Mouse (Mus musculus) embryonic fibroblast, embryonic 13.5 days (primary cell): ENCODE measurements around the gene Bcar3. TPM values are rescaled to one million over a fixed set of nuclear protein-coding genes. Genes with fewer than 3 reads are reported as not detected.

Source experiments
- H3K27ac ChIP-seq: 2 replicates; pipeline ENCODE4 v1.5.1; 2012; ENCODE audit warnings: low read length, control low read depth, inconsistent platforms; ENCODE audit not compliant: insufficient read depth
- H3K4me1 ChIP-seq: 2 replicates; pipeline ENCODE4 v1.6.1; 2011; ENCODE audit warnings: low read length; ENCODE audit not compliant: control insufficient read depth, insufficient read depth
- H3K4me3 ChIP-seq: 2 replicates; pipeline ENCODE4 v1.5.1; 2011; ENCODE audit warnings: mild to moderate bottlenecking, control low read depth, low read length; ENCODE audit not compliant: insufficient read depth
- CTCF ChIP-seq: IDR thresholded peaks from 2 replicates; pipeline ENCODE4 v1.5.1; 2011; ENCODE audit warnings: mild to moderate bottlenecking, control low read depth, low read length, moderate library complexity, borderline replicate concordance; ENCODE audit not compliant: insufficient read depth
- POLR2A ChIP-seq: IDR thresholded peaks from 2 replicates; pipeline ENCODE4 v1.6.1; 2011; ENCODE audit warnings: low read depth, mild to moderate bottlenecking, control low read depth, low read length, moderate library complexity
- polyA plus RNA-seq: library from polyadenylated mRNA; stranded (reverse); fragments of >200 nt; gene quantifications from 2 replicates; pipeline ENCODE4 v1.2.4, GENCODE M21; 2011; ENCODE audit warnings: low read depth; ENCODE audit not compliant: missing spikeins, insufficient read length

Bcar3 gene
- polyA plus RNA-seq, 1 experiment = 4.2 TPM

- Histone ChIP-seq H3K4me3 (no peak overlapping the region), H3K4me1 (peaks cover 18% of the 10 kb centered on the region; the same call in 1 of the 2 replicates), H3K27ac (peak overlapping the region; percentile 30)
- TF ChIP-seq POLR2A = no peak
- TF ChIP-seq CTCF = no peak
Measured at GRCm38 (mm10) chr3:122348677-122349076, 54.7 kb downstream of the Bcar3 start.

- no peak for TF ChIP-seq CTCF
- Histone ChIP-seq H3K4me1 (peaks cover 11% of the 10 kb centered on the region; the same call in 1 of the 2 replicates), H3K4me3 (no peak overlapping the region), H3K27ac (no peak overlapping the region)
Measured at GRCm38 (mm10) chr3:122352801-122353200, 58.9 kb downstream of the Bcar3 start.

GRCm38 (mm10) chr3:122359426-122359825 lies 65.5 kb downstream of the Bcar3 start:
- no peak for TF ChIP-seq POLR2A
- TF ChIP-seq CTCF = no peak
- Histone ChIP-seq H3K4me1 (no peaks in the 10 kb centered on the region; the same call in 1 of the 2 replicates), H3K4me3 (no peak overlapping the region), H3K27ac (no peak overlapping the region)

DNA sequence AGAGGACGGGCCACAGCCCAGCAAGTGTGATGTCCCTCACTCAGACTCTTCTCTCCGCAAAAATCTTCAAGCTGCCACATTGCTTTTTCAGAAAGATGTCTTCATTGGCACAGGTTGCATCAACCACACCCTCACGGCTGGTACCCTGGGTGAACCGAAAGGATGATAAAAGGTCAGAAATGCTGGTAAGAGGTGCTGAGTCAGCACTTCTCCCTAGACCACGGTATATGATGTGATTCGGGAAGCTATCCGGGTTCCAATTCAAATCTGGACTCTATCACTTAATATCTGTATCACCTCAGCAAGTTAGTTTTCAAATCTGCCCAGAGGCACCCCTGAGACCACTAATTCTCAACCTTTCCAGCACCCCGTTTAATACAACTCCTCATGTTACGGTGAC lies 66.0 kb downstream of the Bcar3 start:
- no peak for TF ChIP-seq POLR2A
- no peak for TF ChIP-seq CTCF
- Histone ChIP-seq H3K4me3 (no peak overlapping the region), H3K4me1 (peaks cover 4% of the 10 kb centered on the region), H3K27ac (no peak overlapping the region)

DNA sequence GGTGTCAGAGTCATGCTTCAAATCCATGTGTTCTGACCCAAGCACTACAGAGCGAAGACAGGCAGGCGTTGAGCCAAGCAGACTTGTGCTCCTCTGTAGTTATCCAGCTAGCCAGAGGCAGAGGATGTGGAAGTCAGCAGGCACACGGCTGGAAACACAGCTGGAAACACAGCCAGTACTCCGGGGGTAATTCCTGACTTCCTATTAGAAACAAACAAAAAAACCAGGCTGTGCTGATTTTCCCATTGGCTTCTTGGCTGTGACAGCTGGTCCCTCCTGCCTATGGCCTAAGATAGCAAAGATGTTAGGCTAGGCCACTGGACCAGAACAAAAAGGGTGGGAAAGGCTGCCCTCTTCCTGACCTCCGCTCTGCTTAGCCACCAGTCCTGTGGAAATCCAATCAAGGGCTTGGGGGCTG lies 66.8 kb downstream of the Bcar3 start:
- no peak for TF ChIP-seq CTCF
- Histone ChIP-seq H3K4me3 (no peak overlapping the region), H3K27ac (no peak overlapping the region), H3K4me1 (peaks cover 7% of the 10 kb centered on the region)

GRCm38 (mm10) chr3:122362719-122363118 lies 68.8 kb downstream of the Bcar3 start:
- TF ChIP-seq POLR2A (no peak), CTCF (no peak)
- Histone ChIP-seq H3K4me1 (peaks cover 7% of the 10 kb centered on the region), H3K4me3 (no peak overlapping the region), H3K27ac (no peak overlapping the region)

- peaks cover 7% of the 10 kb centered on the region for H3K4me1 ChIP-seq
- peak overlapping the region; percentile 98 for H3K27ac ChIP-seq
- no peak overlapping the region for H3K4me3 ChIP-seq
- TF ChIP-seq CTCF = no peak
- no peak for TF ChIP-seq POLR2A
Measured at GRCm38 (mm10) chr3:122364565-122364964, 70.6 kb downstream of the Bcar3 start.

GRCm38 (mm10) chr3:122365326-122365725 lies 71.4 kb downstream of the Bcar3 start:
- TF ChIP-seq POLR2A = no peak
- no peak for TF ChIP-seq CTCF
- peak overlapping the region; percentile 98 for H3K27ac ChIP-seq
- peaks cover 7% of the 10 kb centered on the region for H3K4me1 ChIP-seq
- H3K4me3 ChIP-seq = no peak overlapping the region

- Histone ChIP-seq H3K4me3 (no peak overlapping the region), H3K4me1 (peaks cover 12% of the 10 kb centered on the region)
Measured at GRCm38 (mm10) chr3:122371646-122372341, 77.9 kb downstream of the Bcar3 start.

GRCm38 (mm10) chr3:122372617-122373016 lies 78.7 kb downstream of the Bcar3 start:
- Histone ChIP-seq H3K4me1 (peaks cover 16% of the 10 kb centered on the region), H3K27ac (no peak overlapping the region), H3K4me3 (no peak overlapping the region)
- TF ChIP-seq CTCF (no peak), POLR2A (no peak)

More at GRCm38 (mm10) chr3:122371646-122372341, 77.9 kb downstream of the Bcar3 start:
- TF ChIP-seq POLR2A (no peak), CTCF (no peak)
- no peak overlapping the region for H3K27ac ChIP-seq
